Mouse (Mus musculus): ENCODE results near the gene Slc1a7. TPM values are rescaled to one million over a fixed set of nuclear protein-coding genes. Genes with fewer than 3 reads are reported as not detected.

The Slc1a7 gene
- total RNA-seq, 2 experiments from 2014 or later = not detected

GRCm38 (mm10) chr4:107998641-107999332 lies 30.7 kb downstream of the Slc1a7 start:
- DNase-seq (ENCODE audit: low spot score in 2 of 2) = no peak
- Histone ChIP-seq H3K27ac (no peak overlapping the region), H3K4me3 (no peak overlapping the region)
- no peak for TF ChIP-seq CTCF (conservative IDR thresholded peaks at IDR 0.05)

GRCm38 (mm10) chr4:107999380-107999779 lies 31.2 kb downstream of the Slc1a7 start:
- no peak for DNase-seq (ENCODE audit: low spot score in 2 of 2)
- H3K27ac ChIP-seq = no peak overlapping the region
- H3K4me3 ChIP-seq = no peak overlapping the region
- no peak for TF ChIP-seq CTCF (conservative IDR thresholded peaks at IDR 0.05)

- no peak overlapping the region for H3K27ac ChIP-seq
- no peak for TF ChIP-seq CTCF (conservative IDR thresholded peaks at IDR 0.05)
- no peak for DNase-seq (ENCODE audit: low spot score in 2 of 2)
These were observed 37.2 kb downstream of the Slc1a7 start for GRCm38 (mm10) chr4:108005328-108005727.

GRCm38 (mm10) chr4:108007532-108008103 lies 39.5 kb downstream of the Slc1a7 start:
- DNase-seq (ENCODE audit: low spot score in 2 of 2) = no peak
- no peak for TF ChIP-seq CTCF (conservative IDR thresholded peaks at IDR 0.05)
- no peak overlapping the region for H3K27ac ChIP-seq
- no peak overlapping the region for H3K4me3 ChIP-seq

More at GRCm38 (mm10) chr4:108005328-108005727, 37.2 kb downstream of the Slc1a7 start:
- no peak overlapping the region for H3K4me3 ChIP-seq

GRCm38 (mm10) chr4:108008541-108008940 lies 40.4 kb downstream of the Slc1a7 start:
- no peak overlapping the region for H3K4me3 ChIP-seq
- H3K27ac ChIP-seq = no peak overlapping the region
- no peak for DNase-seq (ENCODE audit: low spot score in 2 of 2)
- TF ChIP-seq CTCF (conservative IDR thresholded peaks at IDR 0.05) = no peak

DNA sequence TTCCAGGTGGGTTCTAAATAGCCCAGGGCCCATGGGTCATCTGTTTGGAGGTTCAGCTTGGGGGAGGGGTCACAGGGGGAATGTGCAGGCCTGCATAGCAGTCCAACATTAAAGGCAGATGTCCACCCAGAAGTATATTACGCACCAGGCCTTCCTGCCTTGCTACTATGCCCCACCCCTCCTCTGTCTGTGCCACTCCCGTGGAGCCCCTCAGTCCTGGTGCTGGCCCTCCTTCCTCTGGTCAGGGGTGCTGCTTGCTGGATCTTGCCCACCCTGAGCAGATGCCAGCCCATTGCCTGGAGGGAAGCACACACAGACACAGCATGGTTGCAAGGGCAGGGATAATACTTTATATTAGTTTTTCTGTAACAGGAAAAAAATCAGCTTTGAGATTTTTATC lies 46.3 kb downstream of the Slc1a7 start:
- no peak for TF ChIP-seq CTCF (conservative IDR thresholded peaks at IDR 0.05)
- H3K27ac ChIP-seq = no peak overlapping the region
- H3K4me3 ChIP-seq = no peak overlapping the region
- DNase-seq (ENCODE audit: low spot score in 2 of 2) = no peak

- no peak for DNase-seq (ENCODE audit: low spot score in 2 of 2)
- peak; percentile 55 for TF ChIP-seq CTCF (conservative IDR thresholded peaks at IDR 0.05)
- Histone ChIP-seq H3K27ac (no peak overlapping the region), H3K4me3 (no peak overlapping the region)
These were observed 47.1 kb downstream of the Slc1a7 start for GRCm38 (mm10) chr4:108015067-108015765.

DNA sequence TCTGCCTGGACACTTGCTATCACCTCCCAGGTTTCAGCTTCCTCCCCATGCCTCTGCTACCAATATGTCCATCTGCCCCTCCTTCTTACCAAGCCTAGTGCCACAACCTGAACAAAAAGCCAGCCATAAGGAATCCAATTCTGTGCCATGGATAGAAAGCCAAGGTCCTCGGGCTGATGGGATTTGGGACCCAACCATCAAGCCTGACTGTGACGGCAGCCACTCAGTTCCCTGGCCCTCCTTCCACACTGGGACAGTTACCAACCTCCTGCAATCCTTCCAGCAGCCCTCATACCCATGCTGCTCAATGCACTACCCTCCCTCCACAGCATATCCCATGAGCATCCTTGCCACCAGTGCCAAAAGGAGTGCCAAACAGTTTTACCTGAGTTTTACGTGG lies 48.2 kb downstream of the Slc1a7 start:
- no peak for DNase-seq (ENCODE audit: low spot score in 2 of 2)
- no peak for TF ChIP-seq CTCF (conservative IDR thresholded peaks at IDR 0.05)
- Histone ChIP-seq H3K4me3 (no peak overlapping the region), H3K27ac (no peak overlapping the region)

DNA sequence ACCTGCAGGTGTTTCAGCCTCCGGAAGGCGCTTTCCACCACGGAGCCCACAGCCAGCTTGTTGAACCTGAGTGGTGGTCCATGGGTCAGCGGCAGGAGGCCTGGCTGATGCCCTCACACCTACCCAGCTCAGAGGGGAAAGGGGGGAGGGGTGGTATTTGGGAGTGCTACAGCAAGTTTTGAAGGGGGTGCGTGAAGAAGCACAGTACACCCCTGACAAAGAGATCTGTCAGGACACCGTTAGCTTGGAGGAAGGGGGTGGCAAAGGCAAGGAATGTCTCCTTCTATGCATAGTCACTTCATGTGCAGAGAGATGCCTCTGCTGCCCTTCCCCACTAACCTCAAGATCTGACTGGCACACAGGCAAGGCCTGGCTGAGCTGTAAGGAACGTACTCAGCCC lies 49.7 kb downstream of the Slc1a7 start:
- H3K27ac ChIP-seq = no peak overlapping the region
- no peak for DNase-seq (ENCODE audit: low spot score in 2 of 2)
- TF ChIP-seq CTCF (conservative IDR thresholded peaks at IDR 0.05) = no peak
- H3K4me3 ChIP-seq = no peak overlapping the region

GRCm38 (mm10) chr4:108018241-108018923 lies 50.2 kb downstream of the Slc1a7 start:
- DNase-seq (ENCODE audit: low spot score in 2 of 2) = no peak
- H3K4me3 ChIP-seq = no peak overlapping the region
- H3K27ac ChIP-seq = peak overlapping the region; percentile 32; the same call in 1 of the 2 replicates
- TF ChIP-seq CTCF (conservative IDR thresholded peaks at IDR 0.05) = no peak

- DNase-seq (ENCODE audit: low spot score in 2 of 2) = peak; percentile 39 to 58
- no peak for TF ChIP-seq CTCF (conservative IDR thresholded peaks at IDR 0.05)
These were observed 51.1 kb downstream of the Slc1a7 start for GRCm38 (mm10) chr4:108018961-108019921.

GRCm38 (mm10) chr4:108020178-108020577 lies 52.0 kb downstream of the Slc1a7 start:
- H3K4me3 ChIP-seq = no peak overlapping the region
- no peak for TF ChIP-seq CTCF (conservative IDR thresholded peaks at IDR 0.05)
- no peak overlapping the region for H3K27ac ChIP-seq
- DNase-seq (ENCODE audit: low spot score in 2 of 2) = no peak

More at GRCm38 (mm10) chr4:108018961-108019921, 51.1 kb downstream of the Slc1a7 start:
- H3K4me3 ChIP-seq = no peak overlapping the region
- peak overlapping the region; percentile 32; the same call in 1 of the 2 replicates for H3K27ac ChIP-seq
